Mouse (Mus musculus): ENCODE measurements around the gene Mid1ip1.
A peak's percentile ranks its signal among the peaks of the same experiment; 100 is the strongest.

Gene Mid1ip1

DNA sequence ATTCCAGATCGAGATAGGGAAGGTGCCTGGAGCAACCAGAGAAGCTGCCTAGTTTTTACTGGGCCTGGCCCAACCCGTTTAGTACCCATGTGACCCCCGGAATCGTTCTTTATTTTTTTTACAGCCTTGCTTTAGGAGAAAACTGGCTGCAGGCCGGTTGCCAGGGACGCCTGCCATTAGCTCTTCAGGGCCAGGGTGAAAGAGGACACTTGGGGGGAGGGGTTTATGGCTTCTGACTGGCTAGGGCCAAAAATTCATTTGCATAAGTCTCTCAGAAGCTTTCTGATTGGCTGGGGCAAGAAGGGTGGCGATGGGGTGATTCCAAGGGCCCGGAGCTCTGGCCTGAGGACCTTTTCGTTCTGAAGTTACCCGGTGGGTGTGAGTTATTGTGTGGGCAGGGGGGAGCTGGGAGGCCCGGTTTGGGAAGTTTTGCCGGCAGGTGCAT, at the start of gene Mid1ip1:
Mid1ip1 (plus strand) TSS at position 318 of the 445 bp plus-strand sequence.
- DNase-seq = peak; percentile 94

- peak; percentile 15 for DNase-seq
Measured at GRCm38 (mm10) chrX:10694455-10695180, 20.2 kb upstream of the Mid1ip1 start.

GRCm38 (mm10) chrX:10706728-10707127, 8.1 kb upstream of the Mid1ip1 start:
- no peak for DNase-seq

DNA sequence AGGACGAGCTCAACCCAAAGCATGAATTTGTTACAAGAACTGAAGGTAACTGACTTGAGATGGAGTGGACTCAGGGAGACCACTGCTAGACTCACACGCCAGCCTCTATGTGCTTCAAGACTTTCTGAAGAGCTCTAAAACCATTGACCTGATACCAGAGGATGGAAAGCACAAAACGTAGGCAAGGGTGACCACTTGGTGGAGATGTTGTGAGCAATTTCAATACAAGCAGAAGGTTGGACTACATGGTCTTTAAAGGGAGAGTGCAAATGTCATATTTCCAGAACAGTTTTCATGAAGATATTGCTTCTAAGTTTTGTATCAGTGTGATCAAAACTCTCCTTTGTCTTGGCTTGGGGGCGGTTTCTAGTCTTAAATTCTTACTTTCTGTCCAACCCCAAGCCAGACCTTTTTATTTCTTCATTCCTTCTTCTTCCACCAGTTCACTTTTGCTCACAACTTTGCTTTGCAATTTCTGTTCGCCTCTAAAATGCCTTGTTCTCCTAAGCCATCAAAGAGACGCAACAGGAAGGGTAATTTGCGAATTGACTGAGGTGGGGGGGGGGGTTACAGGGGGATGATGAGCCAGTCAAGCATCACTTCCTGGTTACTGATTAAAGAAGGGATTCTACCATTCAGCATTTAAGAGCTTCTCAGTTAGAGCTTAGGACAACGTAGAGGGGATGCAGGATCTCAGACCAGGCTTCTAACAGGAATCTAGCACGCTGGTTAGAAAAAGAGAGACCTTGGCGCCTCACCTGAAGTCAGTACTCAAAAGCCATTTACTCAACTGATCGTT, 775 bp upstream of the Mid1ip1 start:
- DNase-seq = no peak

DNA sequence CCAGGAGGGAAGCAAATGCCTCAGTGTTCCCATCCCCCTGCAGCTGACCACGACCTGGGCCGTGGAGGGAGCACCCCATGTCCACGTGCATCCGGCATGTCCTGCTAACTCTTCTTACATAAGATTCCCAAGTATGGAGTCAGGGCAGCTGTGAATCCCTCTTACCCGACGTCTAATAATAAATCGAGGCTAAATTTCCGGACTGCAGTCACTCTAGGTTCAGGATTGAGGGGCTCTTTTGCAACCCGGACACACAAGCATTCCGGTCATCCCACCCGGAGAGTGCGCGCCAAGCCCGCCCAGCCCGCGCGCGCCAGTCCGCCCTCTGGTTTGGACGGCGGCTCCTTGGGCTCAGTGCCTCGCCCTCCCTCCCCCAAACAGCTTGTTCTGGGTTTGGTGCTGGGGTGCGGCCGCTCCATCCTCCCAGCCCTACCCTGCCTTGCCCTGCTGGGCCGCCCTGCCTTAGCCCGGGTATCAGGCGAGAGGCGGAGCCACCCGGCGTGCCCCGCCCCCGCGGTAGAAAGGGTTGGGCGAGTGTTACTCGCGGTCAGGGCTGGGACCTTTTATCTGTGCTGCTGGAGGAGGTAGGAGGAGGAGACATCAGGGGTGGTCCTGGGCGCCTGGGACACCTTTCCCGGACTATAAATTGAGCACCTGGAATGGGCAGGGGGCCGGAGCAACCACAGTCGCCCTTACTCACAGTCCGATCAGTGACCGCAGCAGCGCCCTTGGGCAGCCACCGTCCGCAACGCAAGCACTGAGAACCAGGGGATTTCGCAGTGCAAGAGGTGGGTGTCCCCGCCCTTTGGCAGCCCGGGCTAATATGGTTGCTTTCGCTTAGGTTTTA, 2.3 kb downstream of the Mid1ip1 start:
- peak; percentile 90 for DNase-seq

DNA sequence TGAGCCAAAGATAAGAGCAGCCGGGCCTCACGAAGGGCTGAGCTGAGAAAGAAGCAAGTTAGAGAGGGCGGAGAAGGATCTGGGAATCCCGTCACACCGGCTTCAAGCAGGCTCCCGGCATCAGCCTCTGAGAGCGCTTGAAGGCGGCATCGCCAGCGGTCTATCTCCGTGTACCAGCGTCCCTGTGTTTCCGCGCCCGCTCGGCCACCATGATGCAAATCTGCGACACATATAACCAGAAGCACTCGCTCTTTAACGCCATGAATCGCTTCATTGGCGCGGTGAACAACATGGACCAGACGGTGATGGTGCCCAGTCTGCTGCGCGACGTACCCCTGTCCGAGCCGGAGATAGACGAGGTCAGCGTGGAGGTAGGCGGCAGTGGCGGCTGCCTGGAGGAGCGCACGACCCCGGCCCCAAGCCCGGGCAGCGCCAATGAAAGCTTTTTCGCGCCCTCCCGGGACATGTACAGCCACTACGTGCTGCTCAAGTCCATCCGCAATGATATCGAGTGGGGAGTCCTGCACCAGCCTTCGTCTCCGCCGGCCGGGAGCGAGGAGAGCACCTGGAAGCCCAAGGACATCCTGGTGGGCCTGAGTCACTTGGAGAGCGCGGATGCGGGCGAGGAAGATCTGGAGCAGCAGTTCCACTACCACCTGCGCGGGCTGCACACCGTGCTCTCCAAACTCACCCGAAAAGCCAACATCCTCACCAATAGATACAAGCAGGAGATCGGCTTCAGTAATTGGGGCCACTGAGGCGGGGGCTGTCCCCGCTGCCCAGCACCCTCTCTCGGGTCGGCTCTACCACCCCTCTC, 3.4 kb downstream of the Mid1ip1 start:
- peak; percentile 9 for DNase-seq

- DNase-seq = peak; percentile 76
Measured at GRCm38 (mm10) chrX:10718838-10719539, 4.2 kb downstream of the Mid1ip1 start.

- no peak for DNase-seq
Measured at GRCm38 (mm10) chrX:10720391-10720790, 5.6 kb downstream of the Mid1ip1 start.

- no peak for DNase-seq
Measured at GRCm38 (mm10) chrX:10724571-10724970, 9.8 kb downstream of the Mid1ip1 start.

DNA sequence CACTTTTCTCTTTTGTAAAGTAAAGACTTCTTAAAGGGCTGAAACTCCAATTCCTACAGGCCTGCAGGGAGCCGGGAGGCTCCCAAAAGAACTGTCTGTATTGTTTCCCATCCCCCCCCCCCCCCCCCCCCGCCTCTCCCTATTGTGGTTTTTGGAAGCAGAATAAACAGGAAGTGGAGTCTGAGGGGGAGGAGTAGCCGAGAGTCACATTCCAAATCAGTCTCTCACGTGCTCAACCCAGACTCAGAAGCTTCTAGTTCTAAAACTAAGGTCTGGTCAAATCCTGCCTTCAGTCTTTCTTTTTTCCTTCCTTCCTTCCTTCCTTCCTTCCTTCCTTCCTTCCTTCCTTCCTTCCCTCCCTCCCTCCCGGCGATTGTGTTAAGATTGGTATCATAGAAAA, 14.7 kb downstream of the Mid1ip1 start:
- DNase-seq = peak; percentile 14

DNA sequence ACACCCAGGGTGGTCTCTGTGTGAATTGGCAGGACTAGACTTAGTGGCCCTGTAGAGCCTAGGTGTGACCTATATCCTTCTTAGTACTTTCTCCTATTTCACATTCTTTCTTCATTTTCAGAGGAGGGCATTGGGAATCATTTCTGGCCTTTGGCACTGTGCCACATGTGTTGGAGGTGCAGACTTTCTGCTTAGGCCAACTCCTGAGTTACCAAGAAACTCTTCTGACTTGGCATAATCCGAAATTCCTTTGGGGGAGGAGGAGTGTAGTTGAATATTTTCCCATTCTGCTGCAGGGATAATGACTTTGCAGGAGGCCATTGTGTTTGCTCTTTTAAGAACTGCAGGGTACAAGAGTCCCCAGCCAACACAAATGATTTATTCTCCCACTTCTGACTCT, 19.6 kb downstream of the Mid1ip1 start:
- DNase-seq = peak; percentile 51

- DNase-seq = no peak
Measured at GRCm38 (mm10) chrX:10734874-10735273, 20.1 kb downstream of the Mid1ip1 start.

GRCm38 (mm10) chrX:10758866-10759265, 44.1 kb downstream of the Mid1ip1 start:
- DNase-seq = no peak

DNA sequence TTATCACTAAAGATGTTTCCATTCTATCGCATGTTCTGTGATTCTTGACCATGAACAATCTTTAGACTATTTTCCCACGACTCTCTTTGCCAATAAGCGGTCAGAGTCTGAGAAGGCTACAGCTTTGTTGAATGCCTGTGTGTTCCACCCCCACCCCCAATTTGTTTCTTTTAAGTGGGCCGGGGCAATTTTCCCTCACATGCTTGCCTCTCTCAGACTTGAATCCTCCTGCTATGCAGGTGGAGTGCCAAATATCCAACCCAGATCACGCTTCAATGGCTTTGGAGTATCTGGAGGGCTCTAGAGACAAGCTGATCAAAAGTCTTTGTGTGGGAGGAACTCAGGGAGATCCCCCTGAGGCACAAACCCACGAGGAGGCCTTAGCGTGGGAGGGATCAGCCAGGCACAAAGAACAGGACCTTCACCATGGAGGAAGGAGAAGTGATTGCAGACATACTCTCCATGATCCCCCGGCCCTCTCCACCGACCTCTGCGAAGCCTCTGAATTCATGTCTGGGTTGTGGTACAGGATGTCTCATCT, 48.7 kb downstream of the Mid1ip1 start:
- DNase-seq = no peak

All from kidney, adult 11 months (tissue).